8 mouse cellular contexts compared by ENCODE assay signal in genomic region chr3:135290249-135290894, GRCm38 (mm10). TPM values are rescaled to one million over a fixed set of nuclear protein-coding genes. Genes with fewer than 3 reads are reported as not detected.
A peak's percentile ranks its signal among the peaks of the same experiment; 100 is the strongest.
DNase-seq lines count a peak whose midpoint lies in the region; ATAC-seq and TF ChIP-seq lines count a peak whose summit lies in the region.

No protein-coding gene starts in this region.

- intact Hi-C loops in gastrocnemius, postnatal 36 days (cut with DNase I): loop anchor here (5.0 kb wide), 1 partner anchor 37 kb away; no protein-coding TSS in a partner anchor

- no peak for TF ChIP-seq EP300 in lung, postnatal 0 days (IDR thresholded peaks at IDR 0.05)

- no peaks in the 10 kb centered on the region for H3K9me3 ChIP-seq in lung, postnatal 0 days (ENCODE audit: low read length)

- WGBS in lung, postnatal 0 days: no CpG with 5 or more reads among the region's 7 CpGs

- no peak overlapping the region for H3K27ac ChIP-seq in lung, postnatal 0 days (ENCODE audit: low read length)

- H3K36me3 ChIP-seq in lung, postnatal 0 days (ENCODE audit: insufficient read depth, low read length): no peaks in the 10 kb centered on the region

- ATAC-seq in lung, postnatal 0 days: peak; percentile 61

- H3K27me3 ChIP-seq in lung, postnatal 0 days (replicated peaks; ENCODE audit: insufficient read depth, low read length): no peaks in the 10 kb centered on the region

- no peak overlapping the region for H3K9ac ChIP-seq in lung, postnatal 0 days (replicated peaks; ENCODE audit: low read depth)

- no peaks in the 10 kb centered on the region for H3K4me1 ChIP-seq in lung, postnatal 0 days (ENCODE audit: insufficient read depth, low read depth, low read length)

- no peak overlapping the region for H3K4me3 ChIP-seq in lung, postnatal 0 days (ENCODE audit: low read depth, low read length)

- H3K4me2 ChIP-seq in lung, postnatal 0 days (replicated peaks; ENCODE audit: low read depth, low read length): no peak overlapping the region

- DNase-seq in gastrocnemius, postnatal 10 days: peak; percentile 24
- DNase-seq in gastrocnemius, postnatal 36 days: no peak
- peak; percentile 18 for DNase-seq in adrenal gland, adult 8-10 months
- DNase-seq in embryo, embryonic 9.5 days (ENCODE audit: extremely low spot score): peak; percentile 57
- DNase-seq in heart, postnatal 4 days: peak; percentile 59
- DNase-seq in layer of hippocampus, adult 8-10 months (ENCODE audit: low spot score in 2 of 2): peak; percentile 15 to 43
- DNase-seq in lung, postnatal 0 days (ENCODE audit: low spot score): peak; percentile 81
- DNase-seq in right cerebral cortex, adult 2 months (ENCODE audit: low spot score in 2 of 2): peak; percentile 47 to 67

- peak; percentile 84 for TF ChIP-seq CTCF in lung, postnatal 0 days (IDR thresholded peaks at IDR 0.05)

RNA-seq across cellular contexts. Expression of gene Bdh2, which starts 9.4 kb away (rescaled TPM):
- total RNA-seq in gastrocnemius, postnatal 10 days (2021): 1 to 10 TPM; 4.4 to 5.6 TPM
- total RNA-seq in gastrocnemius, postnatal 36 days (2021): 1 to 10 TPM; 2.3 to 3.9 TPM
- total RNA-seq in adrenal gland, adult 8-10 months (2022): 1 to 10 TPM; 2.0 to 5.4 (median 3.5) TPM
- 1 to 10 TPM; 6.7 to 7.0 TPM for total RNA-seq in heart, postnatal 4 days (2021)
- 1 to 10 TPM; 4.7 to 8.7 (median 6.1) TPM for total RNA-seq in layer of hippocampus, adult 8-10 months (2022)
- polyA plus RNA-seq in lung, postnatal 0 days (2015; fragmentation: Nextera tagmentation; extraction: Ambion mirVana): 5.8 and 5.9 TPM in 2 replicates

RNA-seq across cellular contexts. Expression of gene Slc9b2, which starts 17.1 kb away (rescaled TPM):
- total RNA-seq in gastrocnemius, postnatal 10 days (2021): 1 to 10 TPM in 1 of 2 experiments, under 1 TPM in 1; 0.23 to 7.5 TPM
- total RNA-seq in gastrocnemius, postnatal 36 days (2021): not detected
- 1 to 10 TPM in 3 of 4 experiments, under 1 TPM in 1; 0.94 to 2.0 (median 1.4) TPM for total RNA-seq in adrenal gland, adult 8-10 months (2022)
- total RNA-seq in heart, postnatal 4 days (2021): 1 to 10 TPM in 1 of 2 experiments, under 1 TPM in 1; 0.41 to 1.5 TPM
- total RNA-seq in layer of hippocampus, adult 8-10 months (2022): 1 to 10 TPM; 3.0 to 5.1 (median 3.6) TPM
- 0.26 and 0.57 TPM in 2 replicates for polyA plus RNA-seq in lung, postnatal 0 days (2015; fragmentation: Nextera tagmentation; extraction: Ambion mirVana)

RNA-seq across cellular contexts. Expression of gene Slc9b1, which starts 57.5 kb away (rescaled TPM):
- not detected for total RNA-seq in gastrocnemius, postnatal 10 days (2021)
- not detected for total RNA-seq in gastrocnemius, postnatal 36 days (2021)
- under 1 TPM in 3 of 4 experiments, not detected in 1; 0.17 to 1.00 (median 0.92) TPM for total RNA-seq in adrenal gland, adult 8-10 months (2022)
- 1 to 10 TPM in 1 of 2 experiments, under 1 TPM in 1; 0.74 to 1.0 TPM for total RNA-seq in heart, postnatal 4 days (2021)
- total RNA-seq in layer of hippocampus, adult 8-10 months (2022): 1 to 10 TPM in 2 of 4 experiments, under 1 TPM in 2; 0.39 to 2.0 (median 1.0) TPM
- 0.26 and 0.31 TPM in 2 replicates for polyA plus RNA-seq in lung, postnatal 0 days (2015; fragmentation: Nextera tagmentation; extraction: Ambion mirVana)

Comparison
In these comparisons a context has a peak if more than half of its experiments do, and no peak if none do; other contexts are left out.
1. DNase-seq: peak in gastrocnemius, postnatal 10 days (single experiment), adrenal gland, adult 8-10 months (single experiment), embryo, embryonic 9.5 days (single experiment), heart, postnatal 4 days (single experiment), layer of hippocampus, adult 8-10 months (2 of 2), lung, postnatal 0 days (single experiment) and right cerebral cortex, adult 2 months (2 of 2); none in gastrocnemius, postnatal 36 days (0 of 2).